Mouse (Mus musculus) cerebellum, adult 9-11 months (tissue): ENCODE results near the gene 4921517D22Rik.

Experiments used
- DNase-seq: peaks from one replicate; pipeline ENCODE4 v3.0.0; 2022

4921517D22Rik gene

DNA sequence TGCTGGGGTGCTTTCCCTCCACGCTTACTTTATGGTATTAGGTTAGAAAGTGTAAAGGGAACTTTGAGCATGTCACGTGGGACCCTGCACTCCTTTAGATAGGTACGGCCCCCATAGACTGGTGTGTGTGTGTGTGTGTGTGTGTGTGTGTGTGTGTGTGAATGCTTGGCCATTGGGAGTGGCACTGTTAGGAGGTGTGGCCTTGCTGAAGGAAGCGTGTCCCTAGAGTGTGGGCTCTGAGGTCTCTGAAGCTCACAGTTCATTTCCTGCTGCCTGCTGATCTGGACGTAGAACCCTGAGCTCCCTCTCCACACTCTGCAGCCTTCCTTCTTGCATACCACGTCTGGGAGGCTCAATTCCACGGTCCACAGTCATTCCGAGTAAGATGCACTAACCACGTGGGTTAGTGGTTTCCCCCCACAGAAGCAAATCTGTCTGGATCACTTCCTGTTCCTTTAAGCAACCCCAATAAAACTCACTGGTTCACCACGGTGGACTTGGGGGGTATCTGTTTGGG is 37.5 kb downstream of the 4921517D22Rik start:
- no peak for DNase-seq

- no peak for DNase-seq
Measured at GRCm38 (mm10) chr13:59655718-59656315, 38.1 kb downstream of the 4921517D22Rik start.

- no peak for DNase-seq
Measured at GRCm38 (mm10) chr13:59654465-59654864, 39.4 kb downstream of the 4921517D22Rik start.

- no peak for DNase-seq
Measured at GRCm38 (mm10) chr13:59653136-59653535, 40.8 kb downstream of the 4921517D22Rik start.

DNA sequence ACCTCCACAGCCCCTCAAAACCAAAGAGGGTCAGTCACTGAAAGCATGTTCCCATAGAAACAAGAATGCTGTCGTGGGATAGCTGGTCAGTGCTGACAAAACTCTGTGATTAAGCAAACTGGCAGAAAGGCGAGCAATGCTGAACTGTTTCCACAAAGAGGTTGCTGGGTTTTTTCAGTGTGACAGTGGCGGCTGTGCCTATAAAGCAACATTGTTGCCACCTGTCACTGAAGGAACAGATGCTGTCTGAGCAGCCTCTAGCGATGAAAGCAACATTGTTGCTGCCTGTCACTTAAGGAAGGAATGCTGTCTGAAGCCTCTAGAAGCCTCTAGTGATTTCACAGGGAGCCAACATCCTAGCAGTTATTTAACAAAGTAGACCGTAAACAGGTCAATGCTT is 41.3 kb downstream of the 4921517D22Rik start:
- DNase-seq: no peak

DNA sequence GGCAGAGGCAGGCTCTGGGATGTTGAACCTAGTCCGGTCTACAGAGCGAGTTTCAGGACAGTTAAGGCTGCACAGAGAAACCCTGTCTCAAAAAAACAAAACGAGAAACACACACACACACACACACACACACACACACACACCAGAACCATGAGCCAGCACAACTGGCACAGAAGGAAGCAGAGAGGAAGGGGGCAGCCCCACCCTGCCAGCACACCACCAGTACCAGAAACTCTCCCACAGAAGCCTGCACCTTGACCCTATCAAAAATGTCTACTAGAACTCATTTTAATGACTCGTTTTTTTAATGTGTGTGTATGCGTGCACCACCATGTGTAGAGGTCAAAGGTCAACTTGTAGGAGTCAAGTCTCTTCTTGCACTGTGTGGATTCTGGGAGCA is 44.1 kb downstream of the 4921517D22Rik start:
- no peak for DNase-seq

- peak; percentile 78 for DNase-seq
Measured at GRCm38 (mm10) chr13:59648598-59648997, 45.3 kb downstream of the 4921517D22Rik start.

DNA sequence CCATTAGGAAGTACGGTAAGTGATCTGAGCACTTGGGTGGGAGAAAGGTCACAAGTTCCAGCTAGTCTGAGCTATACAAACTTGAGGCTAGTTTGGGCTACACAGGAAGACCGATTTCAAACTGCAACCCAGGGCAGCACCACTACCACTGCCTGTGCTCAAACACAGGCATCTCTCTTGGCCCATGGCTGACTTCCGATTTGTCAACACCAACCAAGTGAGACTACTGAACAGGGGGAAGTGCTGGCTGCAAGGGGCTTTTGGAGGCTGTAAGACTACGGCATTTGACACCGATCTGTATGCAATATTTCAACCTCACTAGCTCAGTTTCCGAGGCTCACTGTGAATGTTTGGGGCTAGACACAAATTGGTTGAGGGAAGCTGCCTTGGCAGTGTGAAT is 46.4 kb downstream of the 4921517D22Rik start:
- no peak for DNase-seq

DNA sequence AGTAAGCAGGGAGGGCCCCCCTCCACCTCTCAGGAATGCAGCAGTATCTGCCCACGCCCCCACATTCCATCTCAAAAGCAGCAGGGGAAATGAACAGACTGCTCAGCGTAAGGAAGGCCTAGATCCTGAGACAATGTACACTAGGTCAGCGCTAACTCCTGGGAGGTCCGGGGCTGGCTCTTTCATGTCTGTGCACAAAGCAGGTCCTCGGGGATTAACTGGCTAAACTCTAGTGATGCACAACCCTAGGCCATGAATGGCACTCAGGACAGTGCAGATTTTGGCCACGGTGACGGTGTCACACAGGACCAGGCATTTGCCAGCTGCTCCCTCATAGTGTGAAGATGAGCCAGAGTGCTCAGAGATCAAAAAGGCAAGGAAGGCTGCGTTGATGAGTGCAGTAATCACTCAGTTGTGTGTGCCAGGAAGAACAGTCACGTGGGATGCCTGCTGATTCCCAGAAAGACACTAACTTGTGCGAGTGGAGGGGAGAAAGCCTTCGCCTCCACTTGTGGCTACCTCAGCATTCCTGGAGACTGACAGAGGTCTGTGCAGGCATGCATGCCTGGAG is 47.1 kb downstream of the 4921517D22Rik start:
- no peak for DNase-seq

DNA sequence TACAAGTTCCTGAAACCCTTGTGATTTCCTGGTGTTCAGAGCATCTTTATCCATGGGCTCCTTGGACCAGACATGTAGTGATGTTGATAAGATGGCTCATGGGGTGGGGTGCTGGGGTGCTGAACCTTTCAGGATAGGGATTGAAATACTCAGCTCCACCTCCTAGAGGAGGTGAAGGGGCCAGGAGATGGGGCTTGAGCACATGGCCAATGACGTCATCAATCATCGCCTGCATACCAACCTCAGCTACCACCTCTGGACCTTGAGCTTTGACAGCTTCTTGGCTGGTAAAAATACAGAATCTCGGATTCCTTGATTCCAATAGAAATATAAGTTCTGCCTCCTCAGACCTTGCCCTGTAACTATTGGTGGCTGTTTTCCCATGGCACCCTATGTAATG is 48.4 kb downstream of the 4921517D22Rik start:
- no peak for DNase-seq

DNA sequence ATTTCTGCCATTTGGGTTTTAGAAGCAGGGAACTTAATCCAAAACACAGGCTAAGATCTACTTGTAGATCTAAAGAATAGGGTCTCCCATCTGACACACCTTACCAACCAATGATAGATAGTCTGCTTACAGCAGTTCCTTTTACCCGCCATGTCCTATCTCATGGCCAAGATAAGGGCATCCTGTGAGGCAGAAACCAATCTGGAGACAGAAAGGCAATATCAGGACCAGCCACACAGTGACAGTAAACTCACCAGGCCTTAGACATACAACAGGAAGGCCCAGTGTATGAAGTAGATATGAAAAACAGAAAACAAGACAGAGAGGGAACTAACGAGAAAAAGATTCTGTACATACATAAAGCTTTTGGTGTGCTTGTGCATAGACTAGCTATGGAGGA is 51.1 kb downstream of the 4921517D22Rik start:
- no peak for DNase-seq

DNA sequence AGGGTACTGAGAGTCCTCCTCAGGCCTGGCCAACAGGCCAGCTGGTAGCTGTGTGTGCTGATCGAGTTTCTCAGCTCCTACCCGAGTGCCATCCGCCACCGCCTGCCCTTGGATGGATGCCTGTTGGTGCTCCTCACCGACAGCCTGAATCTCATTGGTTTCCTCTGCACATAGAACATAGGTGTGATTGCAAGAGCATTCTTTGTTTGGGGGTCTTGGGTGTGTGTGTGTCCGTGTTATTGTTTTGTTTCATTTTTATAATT is 53.8 kb downstream of the 4921517D22Rik start:
- peak; percentile 96 for DNase-seq

DNA sequence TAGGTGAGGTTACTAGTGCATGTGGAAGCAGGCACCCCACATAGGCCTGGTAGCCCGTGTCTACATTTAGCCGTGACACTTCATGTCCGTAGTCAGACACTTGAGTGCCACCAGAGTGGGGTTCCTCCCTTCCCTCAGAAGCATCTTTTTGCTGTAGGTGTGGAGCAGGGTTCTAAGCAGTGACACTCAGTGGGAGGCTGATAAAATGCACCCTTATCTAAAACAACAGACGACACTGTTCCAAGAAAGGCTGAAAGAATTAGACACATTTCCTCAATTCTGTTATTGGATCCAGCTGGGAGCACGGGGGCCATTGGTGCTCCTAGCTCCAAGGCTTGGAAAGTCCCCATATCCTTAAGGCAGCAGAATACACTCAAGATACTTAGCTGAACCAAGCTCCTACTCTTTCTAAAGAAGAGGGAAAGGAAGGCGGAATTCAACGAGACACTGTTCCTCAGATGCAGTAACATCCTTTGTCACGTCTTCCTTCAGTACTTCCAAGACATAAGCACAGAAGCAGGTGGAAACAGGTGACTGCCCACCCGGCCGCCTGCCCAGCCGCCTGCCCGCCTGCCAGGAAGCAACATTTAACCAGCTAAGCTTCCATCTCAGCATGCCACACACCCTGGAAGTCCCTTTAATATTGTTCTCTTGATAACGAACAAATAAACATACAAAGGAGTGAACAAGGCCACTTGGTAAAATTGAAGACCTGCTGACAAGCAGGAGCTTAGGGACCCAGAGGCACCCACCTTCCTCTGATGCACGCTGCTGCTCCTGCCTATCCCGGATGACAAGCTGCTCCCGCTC is 54.3 kb downstream of the 4921517D22Rik start:
- DNase-seq: no peak

DNA sequence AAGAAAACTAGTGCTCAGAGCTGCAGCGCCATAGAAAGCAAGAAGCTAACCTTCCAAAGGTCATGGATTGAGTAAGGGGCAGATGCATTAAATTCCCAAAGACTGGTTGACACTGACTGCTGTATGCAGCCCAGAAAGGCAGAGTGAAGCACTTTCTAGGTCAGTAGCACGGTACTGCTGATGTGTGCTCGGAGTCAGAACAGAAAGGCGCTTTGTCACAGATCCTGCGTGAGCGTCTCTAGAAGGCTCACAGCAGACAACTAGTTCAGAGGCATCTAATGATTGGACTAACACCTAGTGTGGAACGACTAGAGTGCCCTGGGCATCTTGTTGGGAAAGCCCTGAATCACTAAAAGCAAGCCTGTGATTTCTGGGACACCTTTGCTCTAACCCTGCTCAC is 56.1 kb downstream of the 4921517D22Rik start:
- DNase-seq: no peak
